Mouse (Mus musculus) liver, embryonic 16.5 days (tissue): ENCODE data around the gene Bnip1. TPM values are rescaled to one million over a fixed set of nuclear protein-coding genes. Genes with fewer than 3 reads are reported as not detected.

Experiments used
- ATAC-seq: fragments of 200-750 bp; cut with Nextera tagmentation; 2 replicates; pipeline ENCODE4 v1.8.0; 2017; ENCODE audit warnings: low read depth, mild to moderate bottlenecking, moderate number of reproducible peaks, moderate library complexity
- H3K27ac ChIP-seq: fragments of 300-500 bp; sonication (generic); 2 replicates; pipeline ENCODE4 v1.5.1; 2014; ENCODE audit warnings: mild to moderate bottlenecking, low read length
- H3K27me3 ChIP-seq: fragments of 300-500 bp; sonication (generic); 2 replicates; pipeline ENCODE4 v1.6.1; 2014; ENCODE audit warnings: low read depth, low read length, mixed read lengths; ENCODE audit not compliant: control insufficient read depth, insufficient read depth
- H3K36me3 ChIP-seq: fragments of 300-500 bp; sonication (generic); 2 replicates; pipeline ENCODE4 v1.6.1; 2014; ENCODE audit warnings: mild to moderate bottlenecking; ENCODE audit not compliant: control insufficient read depth, insufficient read depth
- H3K4me1 ChIP-seq: fragments of 300-500 bp; sonication (generic); 2 replicates; pipeline ENCODE4 v1.6.1; 2014; ENCODE audit warnings: low read depth, low read length, mixed read lengths; ENCODE audit not compliant: control insufficient read depth
- H3K4me2 ChIP-seq: fragments of 300-500 bp; sonication (generic); 2 replicates; pipeline ENCODE4 v1.6.1; 2014; ENCODE audit warnings: low read depth, low read length, mixed read lengths
- H3K4me3 ChIP-seq: fragments of 300-500 bp; sonication (generic); 2 replicates; pipeline ENCODE4 v1.5.1; 2014; ENCODE audit warnings: low read depth, mild to moderate bottlenecking, low read length
- H3K9ac ChIP-seq: fragments of 300-500 bp; sonication (generic); 2 replicates; pipeline ENCODE4 v1.6.1; 2014; ENCODE audit warnings: low read depth, low read length
- H3K9me3 ChIP-seq: fragments of 300-500 bp; sonication (generic); replicated peaks from 2 replicates; pipeline ENCODE4 v1.6.1; 2016; ENCODE audit warnings: low read length; ENCODE audit not compliant: control insufficient read depth
- WGBS: fragments of 180-500 bp; shearing (Covaris S2); extraction: QIAGEN DNeasy Blood & Tissue Kit; methylation state at CpG from one replicate; pipeline ENCODE4 v1.1.7; 2014; ENCODE audit not compliant: insufficient replicate concordance; 5-methylcytosine and 5-hydroxymethylcytosine counted together
- polyA plus RNA-seq: library from polyadenylated mRNA; unstranded; fragments of >200 nt; fragmentation: Nextera tagmentation; extraction: Ambion mirVana; gene quantifications from 2 replicates; pipeline ENCODE4 v1.2.1, GENCODE M21; 2015

Bnip1 gene
- polyA plus RNA-seq, result 20.1 and 21.4 TPM in 2 replicates

- Histone ChIP-seq H3K27ac (peak within 1 kb of the TSS; percentile 95), H3K27me3 (no peaks in the 10 kb centered on the region), H3K4me2 (peak within 1 kb of the TSS; percentile 86), H3K9me3 (no peaks in the 10 kb centered on the region), H3K4me3 (peak within 1 kb of the TSS; percentile 87), H3K9ac (peak within 1 kb of the TSS; percentile 79), H3K4me1 (peaks cover 29% of the 10 kb centered on the region), H3K36me3 (peaks cover 3% of the 10 kb centered on the region)
- peak; percentile 82 for ATAC-seq
- WGBS, result 0% methylated on average over 42 of the region's 42 CpGs
Observed at GRCm38 (mm10) chr17:26780750-26781571, at the start of gene Bnip1. TSS of gene Bnip1 (plus strand) at chr17:26781066.

- 74% methylated on average over 4 of the region's 4 CpGs for WGBS
- no peaks in the 10 kb centered on the region for H3K9me3 ChIP-seq
- H3K9ac ChIP-seq, result no peak overlapping the region
- H3K27ac ChIP-seq, result no peak overlapping the region
- H3K4me2 ChIP-seq, result no peak overlapping the region
- no peaks in the 10 kb centered on the region for H3K4me1 ChIP-seq
- no peaks in the 10 kb centered on the region for H3K27me3 ChIP-seq
- 0 out of 2 replicates have a peak, but pooled peaks cover 2% of the 10 kb centered on the region for H3K36me3 ChIP-seq
- H3K4me3 ChIP-seq, result no peak overlapping the region
- no peak for ATAC-seq
Observed at GRCm38 (mm10) chr17:26742581-26742980, 38.3 kb upstream of the Bnip1 start.

- 0 out of 2 replicates have a peak, but pooled peaks cover 2% of the 10 kb centered on the region for H3K36me3 ChIP-seq
- H3K9me3 ChIP-seq, result no peaks in the 10 kb centered on the region
- WGBS, result 49% methylated on average over 1 of the region's 1 CpGs
- no peak overlapping the region for H3K9ac ChIP-seq
- H3K4me2 ChIP-seq, result no peak overlapping the region
- H3K27ac ChIP-seq, result no peak overlapping the region
- H3K27me3 ChIP-seq, result no peaks in the 10 kb centered on the region
- H3K4me3 ChIP-seq, result no peak overlapping the region
- no peak for ATAC-seq
- no peaks in the 10 kb centered on the region for H3K4me1 ChIP-seq
Observed at GRCm38 (mm10) chr17:26743294-26743693, 37.6 kb upstream of the Bnip1 start.

GRCm38 (mm10) chr17:26749975-26750374 lies 30.9 kb upstream of the Bnip1 start:
- WGBS, result 54% methylated on average over 3 of the region's 3 CpGs
- Histone ChIP-seq H3K9me3 (no peaks in the 10 kb centered on the region), H3K27ac (no peak overlapping the region), H3K4me1 (no peaks in the 10 kb centered on the region), H3K4me2 (no peak overlapping the region), H3K36me3 (no peaks in the 10 kb centered on the region), H3K4me3 (no peak overlapping the region), H3K27me3 (no peaks in the 10 kb centered on the region), H3K9ac (no peak overlapping the region)
- no peak for ATAC-seq

- Histone ChIP-seq H3K4me3 (no peak overlapping the region), H3K4me1 (no peaks in the 10 kb centered on the region), H3K9ac (no peak overlapping the region), H3K9me3 (no peaks in the 10 kb centered on the region), H3K4me2 (no peak overlapping the region), H3K36me3 (no peaks in the 10 kb centered on the region), H3K27me3 (no peaks in the 10 kb centered on the region), H3K27ac (no peak overlapping the region)
- WGBS, result 26% methylated on average over 1 of the region's 1 CpGs
- ATAC-seq, result no peak
Observed at GRCm38 (mm10) chr17:26752297-26752696, 28.6 kb upstream of the Bnip1 start.

GRCm38 (mm10) chr17:26753476-26753875 lies 27.4 kb upstream of the Bnip1 start:
- Histone ChIP-seq H3K36me3 (no peaks in the 10 kb centered on the region), H3K27me3 (no peaks in the 10 kb centered on the region), H3K27ac (no peak overlapping the region), H3K9ac (no peak overlapping the region), H3K4me2 (no peak overlapping the region), H3K4me3 (no peak overlapping the region), H3K4me1 (no peaks in the 10 kb centered on the region), H3K9me3 (no peaks in the 10 kb centered on the region)
- ATAC-seq, result no peak
- 70% methylated on average over 2 of the region's 2 CpGs for WGBS

- H3K4me2 ChIP-seq, result peak overlapping the region; percentile 12; the same call in 1 of the 2 replicates
- no peaks in the 10 kb centered on the region for H3K9me3 ChIP-seq
- H3K4me3 ChIP-seq, result no peak overlapping the region
- peaks cover 13% of the 10 kb centered on the region for H3K4me1 ChIP-seq
- ATAC-seq, result peak; percentile 88
- WGBS, result 43% methylated on average over 5 of the region's 5 CpGs
- peaks cover 5% of the 10 kb centered on the region; the same call in 1 of the 2 replicates for H3K36me3 ChIP-seq
- no peaks in the 10 kb centered on the region for H3K27me3 ChIP-seq
- H3K27ac ChIP-seq, result peak overlapping the region; percentile 61
- no peak overlapping the region for H3K9ac ChIP-seq
Observed at GRCm38 (mm10) chr17:26767100-26767753, 13.6 kb upstream of the Bnip1 start.

- Histone ChIP-seq H3K27ac (peak overlapping the region; percentile 61), H3K4me1 (peaks cover 13% of the 10 kb centered on the region), H3K27me3 (no peaks in the 10 kb centered on the region), H3K9ac (no peak overlapping the region), H3K36me3 (peaks cover 5% of the 10 kb centered on the region; the same call in 1 of the 2 replicates), H3K4me3 (no peak overlapping the region), H3K9me3 (no peaks in the 10 kb centered on the region), H3K4me2 (peak overlapping the region; percentile 12; the same call in 1 of the 2 replicates)
- no peak for ATAC-seq
- 71% methylated on average over 2 of the region's 2 CpGs for WGBS
Observed at GRCm38 (mm10) chr17:26767754-26768124, 13.1 kb upstream of the Bnip1 start.

GRCm38 (mm10) chr17:26776211-26776610 lies 4.7 kb upstream of the Bnip1 start:
- Histone ChIP-seq H3K4me3 (no peak overlapping the region), H3K27me3 (no peaks in the 10 kb centered on the region), H3K27ac (no peak overlapping the region), H3K36me3 (no peaks in the 10 kb centered on the region), H3K4me1 (peaks cover 19% of the 10 kb centered on the region), H3K9me3 (no peaks in the 10 kb centered on the region), H3K4me2 (no peak overlapping the region), H3K9ac (no peak overlapping the region)
- ATAC-seq, result no peak
- WGBS, result 41% methylated on average over 10 of the region's 10 CpGs
